Mouse (Mus musculus): ENCODE results near the gene Pold1.

- TF ChIP-seq CTCF (IDR thresholded peaks at IDR 0.05) (peak; percentile 35), EP300 (IDR thresholded peaks at IDR 0.05) (no peak)
These were observed 52.5 kb downstream of the Pold1 start, which contains the start of the genes Emc10 and Fam71e1 for GRCm38 (mm10) chr7:44495992-44496770.

Data from lung, postnatal 0 days (tissue).